Mouse (Mus musculus) lung, postnatal 36 days (tissue): ENCODE results near the gene Hist1h2bj.

Experiments
- DNase-seq: peaks from one replicate; pipeline ENCODE4 v3.0.0; 2022; ENCODE audit warnings: mixed read lengths

The Hist1h2bj gene

DNA sequence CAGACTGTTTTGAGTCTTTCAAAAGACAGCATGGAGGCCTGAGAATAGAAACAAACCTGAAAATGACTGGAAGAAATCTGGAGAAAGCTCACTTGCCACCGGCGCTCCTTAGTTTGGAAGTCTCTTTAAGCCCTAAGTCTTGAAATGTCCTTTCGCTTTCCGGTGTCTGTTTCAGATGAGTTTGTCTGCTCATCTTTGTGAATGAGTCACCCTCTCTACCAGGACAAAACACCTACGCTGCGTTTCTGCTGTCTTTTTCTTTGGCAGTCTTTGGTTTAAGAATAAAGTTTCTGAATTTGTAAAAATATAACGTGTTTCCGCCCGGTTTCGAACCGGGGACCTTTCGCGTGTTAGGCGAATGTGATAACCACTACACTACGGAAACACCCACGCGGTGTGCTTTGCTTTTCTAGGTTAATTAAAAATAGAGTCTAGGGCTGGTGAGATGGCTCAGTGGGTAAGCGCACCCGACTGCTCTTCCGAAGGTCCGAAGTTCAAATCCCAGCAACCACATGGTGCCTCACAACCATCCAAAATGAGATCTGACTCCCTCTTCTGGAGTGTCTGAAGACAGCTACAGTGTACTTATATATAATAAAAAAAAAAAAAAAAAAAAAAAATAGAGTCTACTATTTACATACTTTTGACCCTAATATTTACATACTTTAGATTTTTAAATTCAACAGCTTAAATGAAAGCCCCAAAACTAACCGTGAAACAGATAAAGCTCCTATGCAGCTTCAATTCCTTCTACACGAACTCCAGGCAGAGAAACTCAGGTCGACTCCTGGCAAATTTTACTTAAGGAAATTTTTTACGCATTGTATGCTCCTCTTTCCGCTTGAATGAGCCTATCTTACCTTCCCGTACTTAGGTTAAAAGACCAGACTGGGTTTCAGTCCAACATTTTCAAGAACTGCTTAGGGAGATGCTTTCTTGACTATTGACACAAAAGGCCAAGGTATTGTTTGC, 27.2 kb upstream of the Hist1h2bj start:
- DNase-seq, result peak; percentile 87

DNA sequence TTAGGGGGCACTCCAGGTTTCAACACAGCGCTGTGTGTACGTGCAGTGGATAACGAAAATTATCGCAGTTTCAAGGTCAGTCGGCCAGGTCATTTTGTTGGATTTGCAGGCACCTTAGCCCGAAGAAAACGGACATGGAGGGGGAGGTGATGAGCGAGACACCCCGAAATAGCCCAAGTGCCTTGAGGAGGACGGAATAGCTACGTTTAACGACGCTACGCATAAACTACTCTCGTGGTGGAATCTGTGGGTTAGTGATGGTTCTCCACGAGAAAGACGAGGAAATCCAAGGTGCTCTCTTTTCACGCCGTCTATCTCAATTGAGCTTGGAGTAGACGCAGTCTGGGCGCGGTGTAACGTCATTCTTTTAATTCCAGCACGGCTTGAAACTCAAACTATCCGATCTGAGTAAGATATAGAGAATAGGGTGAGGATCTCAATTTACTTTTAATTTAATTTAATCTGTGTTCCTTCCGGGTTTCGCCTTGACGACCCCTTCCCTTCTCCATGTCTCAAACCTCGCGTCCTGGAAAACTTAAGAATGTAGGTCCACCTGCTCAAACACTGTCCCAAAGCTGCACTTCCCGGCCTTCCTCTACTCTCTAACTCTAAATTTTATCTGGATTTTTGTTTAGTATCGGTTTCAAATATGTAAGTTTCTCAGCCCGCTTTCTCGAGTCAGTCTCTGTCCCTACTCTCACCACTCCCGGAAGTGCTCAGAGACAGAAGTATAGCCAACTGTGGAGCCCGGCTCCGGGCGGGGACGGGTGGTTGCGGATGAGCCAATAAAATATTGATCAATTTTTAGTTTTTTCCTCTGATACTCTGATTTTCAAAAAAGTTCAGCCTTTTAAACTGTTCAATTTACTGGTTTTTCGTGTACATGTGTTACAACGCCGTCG, 22.8 kb upstream of the Hist1h2bj start:
- DNase-seq, result no peak

DNA sequence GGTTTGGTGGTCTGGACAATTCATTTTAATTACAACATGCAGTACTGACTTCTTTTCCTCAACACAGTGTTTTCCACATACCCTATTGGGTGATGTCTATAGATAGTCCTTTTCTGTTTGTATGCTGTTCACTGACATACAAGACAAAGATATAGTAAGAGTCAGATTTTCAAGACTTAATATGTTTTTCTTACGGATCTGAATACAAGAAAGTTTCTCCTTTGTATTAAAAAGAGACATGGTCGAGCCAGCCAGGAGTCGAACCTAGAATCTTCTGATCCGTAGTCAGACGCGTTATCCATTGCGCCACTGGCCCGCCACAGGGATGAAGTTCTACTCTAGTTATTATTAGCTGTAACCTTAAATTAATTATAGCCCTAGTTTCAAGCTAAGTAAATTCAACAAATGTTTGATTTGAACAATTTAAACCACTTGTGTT, 22.1 kb upstream of the Hist1h2bj start:
- peak; percentile 86 for DNase-seq

DNA sequence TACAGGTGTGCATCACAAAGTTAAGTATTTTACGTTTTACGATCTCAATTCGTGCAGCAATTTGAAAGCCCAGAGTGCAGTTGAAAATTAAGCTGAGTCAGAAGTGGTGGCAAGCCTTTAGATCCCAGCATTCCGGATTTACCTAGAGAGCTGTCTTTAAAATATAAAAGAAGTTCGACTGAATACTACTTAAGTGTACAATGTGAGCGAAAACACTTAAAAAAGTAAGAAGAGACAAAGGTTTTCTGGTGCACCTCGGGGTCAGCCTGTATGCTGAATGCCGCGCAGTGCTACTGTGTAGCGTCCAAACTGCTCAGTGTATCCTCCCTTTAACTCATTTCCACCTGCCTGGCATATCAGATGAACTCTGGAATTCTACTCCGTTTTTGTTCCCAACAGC, 21.4 kb upstream of the Hist1h2bj start:
- no peak for DNase-seq

DNA sequence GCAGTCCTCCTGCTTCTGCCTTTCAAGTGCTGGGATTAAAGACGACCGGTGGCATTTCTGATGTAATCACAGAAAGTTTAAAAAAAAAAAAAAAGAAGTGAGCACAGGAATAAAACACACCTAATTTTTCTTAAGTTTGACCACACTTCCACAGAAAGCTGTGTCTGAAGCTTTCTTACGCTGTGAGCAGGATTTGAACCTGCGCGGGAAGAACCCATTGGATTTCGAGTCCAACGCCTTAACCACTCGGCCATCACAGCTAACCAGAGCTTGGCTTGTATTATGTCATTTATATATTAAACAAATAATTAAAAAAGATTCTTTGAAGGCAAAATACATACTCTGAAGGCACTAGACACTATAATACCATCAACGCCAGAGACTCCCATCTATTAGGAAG, 20.8 kb upstream of the Hist1h2bj start:
- peak; percentile 89 for DNase-seq

DNA sequence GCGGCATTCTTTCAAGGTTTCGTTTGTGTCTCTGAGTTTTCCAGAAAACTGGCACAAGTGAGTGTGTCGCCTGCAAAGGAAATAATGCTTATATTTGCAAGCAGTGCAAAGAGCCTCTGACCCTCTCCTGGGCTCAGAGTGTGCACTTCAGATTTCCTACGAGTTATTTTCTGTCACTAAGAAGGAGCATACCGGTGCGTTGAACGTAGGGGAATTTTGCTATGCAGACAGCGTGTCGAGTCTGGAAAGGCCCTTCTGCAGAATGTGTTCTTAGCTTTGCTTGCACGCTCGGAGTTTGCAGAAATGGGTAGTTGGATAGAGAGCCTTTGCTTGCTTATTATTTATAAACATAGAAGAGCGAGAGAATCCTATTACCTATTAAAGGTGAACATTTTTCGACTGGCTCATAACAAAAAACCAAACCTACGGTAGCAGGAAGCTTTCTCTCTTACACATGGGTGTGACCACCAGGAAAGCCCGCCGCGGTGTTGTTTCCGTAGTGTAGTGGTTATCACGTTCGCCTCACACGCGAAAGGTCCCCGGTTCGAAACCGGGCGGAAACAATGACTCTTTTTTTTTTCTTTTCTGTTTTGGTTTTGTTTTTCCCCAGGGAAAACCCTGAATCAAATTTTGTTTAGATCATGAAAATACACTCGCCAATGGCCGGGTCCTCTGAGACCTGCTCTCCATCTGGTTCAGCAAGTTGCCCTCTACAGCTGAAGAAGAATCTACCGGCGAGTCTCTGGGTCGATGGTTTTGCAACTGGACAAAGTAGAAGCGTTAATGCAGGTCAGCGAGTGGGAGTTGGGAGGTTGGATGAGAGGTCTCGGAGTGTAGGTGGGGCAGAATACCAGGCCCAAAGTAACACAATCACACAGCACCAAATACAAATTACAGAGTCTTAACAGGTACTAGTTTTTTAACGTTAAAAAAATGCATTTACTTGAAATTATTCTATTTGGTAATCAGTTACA, 16.7 kb upstream of the Hist1h2bj start:
- peak; percentile 91 for DNase-seq

DNA sequence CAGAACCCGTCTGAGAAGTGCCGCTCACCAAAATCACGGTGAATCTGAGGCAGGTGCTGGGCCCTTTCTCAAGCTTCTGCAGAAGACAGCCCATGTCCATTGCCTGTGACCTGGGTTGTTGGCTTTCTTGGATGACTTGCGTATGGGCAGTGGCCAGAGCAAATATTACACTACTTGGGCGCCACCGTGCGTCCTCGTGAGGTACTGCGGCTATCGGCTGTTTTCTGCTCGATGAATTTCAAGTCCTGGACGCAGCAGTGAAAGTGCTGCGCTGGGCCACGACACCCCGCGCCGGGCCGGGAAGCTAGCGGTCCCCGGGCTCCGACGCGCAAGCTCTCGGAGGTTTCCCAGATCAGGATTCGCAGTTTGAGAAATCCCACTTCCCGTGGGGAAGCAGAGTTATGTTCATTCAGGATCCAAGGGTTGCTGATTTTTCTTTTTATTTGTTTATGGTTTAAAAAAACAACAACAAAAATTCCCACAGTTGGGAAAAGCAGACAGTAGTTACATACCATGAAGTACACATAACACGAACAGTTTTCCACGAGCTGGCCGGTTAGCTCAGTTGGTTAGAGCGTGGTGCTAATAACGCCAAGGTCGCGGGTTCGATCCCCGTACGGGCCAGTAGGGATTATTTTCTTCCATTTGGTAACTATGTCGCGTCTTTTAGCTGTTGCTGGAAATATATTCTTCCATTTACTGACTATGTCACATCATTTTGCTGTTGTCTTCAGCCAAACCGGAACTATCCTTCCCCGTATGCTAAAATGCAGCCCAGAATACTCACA, 14.1 kb upstream of the Hist1h2bj start:
- DNase-seq, result peak; percentile 98

DNA sequence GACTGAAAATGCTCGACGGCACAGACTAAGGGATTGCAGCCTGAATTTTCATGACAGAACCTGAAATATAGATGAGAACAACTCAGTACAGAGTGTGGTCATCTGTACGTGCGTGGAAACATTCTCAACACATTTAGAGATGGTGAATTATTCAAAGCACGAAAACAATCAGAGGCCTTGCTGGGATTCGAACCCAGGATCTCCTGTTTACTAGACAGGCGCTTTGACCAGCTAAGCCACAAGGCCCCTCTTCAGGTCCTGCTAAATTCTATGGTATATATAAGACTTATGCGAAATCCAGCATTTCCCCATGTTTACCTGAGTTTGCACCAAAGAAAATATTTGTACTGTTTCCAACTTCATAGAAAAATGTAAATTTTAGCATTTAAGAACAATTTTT, 13.1 kb upstream of the Hist1h2bj start:
- no peak for DNase-seq

DNA sequence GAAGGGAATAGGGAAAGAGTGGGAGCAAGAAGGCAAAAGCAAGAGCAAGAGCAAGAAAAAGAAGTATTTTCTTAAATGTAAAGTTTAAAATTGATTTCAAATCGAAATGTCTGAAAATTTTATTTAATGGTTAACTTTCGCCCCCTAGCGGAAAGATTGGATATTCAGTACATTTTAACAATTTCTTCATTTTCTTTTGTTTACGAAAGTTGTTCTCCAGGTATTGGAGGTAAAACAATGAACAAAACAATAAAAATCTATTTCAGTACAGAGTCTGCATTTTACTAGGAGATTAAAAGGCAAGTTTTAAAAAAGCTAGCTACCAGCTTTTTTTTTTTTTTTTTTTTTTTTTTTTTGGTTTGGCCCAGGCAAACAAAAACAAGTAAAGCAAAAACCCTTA, 12.5 kb upstream of the Hist1h2bj start:
- peak; percentile 53 for DNase-seq

DNA sequence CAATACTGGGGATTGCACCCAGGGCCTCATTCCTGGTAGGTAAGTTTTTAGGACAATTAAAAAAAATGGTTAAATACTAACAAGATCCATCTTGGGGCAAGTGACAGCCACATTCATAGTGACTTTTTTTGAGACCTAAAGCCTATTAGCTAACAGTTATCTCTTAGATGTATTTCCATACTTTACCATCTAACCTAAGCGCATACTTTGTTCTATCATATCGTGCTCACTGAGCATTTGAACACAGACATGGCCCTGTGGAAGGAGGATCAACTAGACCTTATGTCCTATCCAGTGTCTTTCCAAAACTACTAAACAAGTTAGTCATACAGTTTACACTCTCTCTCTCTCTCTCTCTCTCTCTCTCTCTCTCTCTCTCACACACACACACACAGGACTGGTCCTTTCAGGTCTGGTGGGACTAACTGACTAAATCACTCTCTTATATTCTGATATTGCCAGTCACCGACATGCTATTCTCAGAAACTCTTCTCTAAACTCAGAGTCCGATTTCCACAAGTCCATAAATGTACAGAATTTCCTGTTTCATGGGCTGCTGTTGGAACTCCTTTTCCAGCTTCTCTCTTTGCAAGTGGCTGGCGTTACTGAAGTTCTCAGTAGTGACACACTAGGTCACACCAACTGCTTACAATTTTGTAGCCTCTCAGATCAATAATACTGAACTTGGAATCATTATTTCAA, 9.1 kb upstream of the Hist1h2bj start:
- no peak for DNase-seq

DNA sequence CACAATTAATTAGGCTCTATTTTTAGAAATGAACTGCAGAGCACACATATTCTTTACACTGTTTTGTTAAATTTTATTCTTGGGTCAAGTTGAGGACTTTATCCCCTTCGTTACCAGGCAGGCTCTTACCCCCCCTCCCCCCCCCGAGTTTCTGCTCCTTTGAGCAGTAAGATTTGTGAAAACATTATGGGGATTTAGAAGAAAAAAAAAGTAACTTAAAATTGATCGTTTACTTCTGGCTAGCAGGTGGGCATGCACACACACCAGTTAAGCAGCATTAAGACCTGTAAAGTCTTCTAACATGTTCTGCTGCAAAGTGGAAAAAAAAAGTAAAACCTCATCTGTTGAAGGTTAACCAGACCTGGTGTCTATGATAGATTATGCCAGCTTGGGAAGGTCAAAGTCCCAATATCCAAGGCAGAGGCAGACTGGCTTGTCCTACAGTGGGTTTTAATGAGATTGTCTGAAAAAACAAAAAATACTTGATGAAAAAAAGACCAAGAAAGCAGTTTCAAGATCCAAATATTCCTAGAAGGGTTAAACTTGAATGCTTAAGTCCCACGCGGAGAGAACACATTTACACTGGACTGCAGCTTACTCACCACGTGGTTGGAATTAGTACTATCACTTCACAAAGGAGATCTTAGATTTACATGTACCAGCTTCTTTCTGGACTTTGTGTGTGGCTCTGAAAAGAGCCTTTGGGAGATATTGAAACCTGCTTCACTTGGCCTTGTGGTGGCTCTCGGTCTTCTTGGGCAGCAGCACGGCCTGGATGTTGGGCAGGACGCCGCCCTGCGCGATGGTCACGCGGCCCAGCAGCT, 8.4 kb upstream of the Hist1h2bj start:
- DNase-seq, result no peak

DNA sequence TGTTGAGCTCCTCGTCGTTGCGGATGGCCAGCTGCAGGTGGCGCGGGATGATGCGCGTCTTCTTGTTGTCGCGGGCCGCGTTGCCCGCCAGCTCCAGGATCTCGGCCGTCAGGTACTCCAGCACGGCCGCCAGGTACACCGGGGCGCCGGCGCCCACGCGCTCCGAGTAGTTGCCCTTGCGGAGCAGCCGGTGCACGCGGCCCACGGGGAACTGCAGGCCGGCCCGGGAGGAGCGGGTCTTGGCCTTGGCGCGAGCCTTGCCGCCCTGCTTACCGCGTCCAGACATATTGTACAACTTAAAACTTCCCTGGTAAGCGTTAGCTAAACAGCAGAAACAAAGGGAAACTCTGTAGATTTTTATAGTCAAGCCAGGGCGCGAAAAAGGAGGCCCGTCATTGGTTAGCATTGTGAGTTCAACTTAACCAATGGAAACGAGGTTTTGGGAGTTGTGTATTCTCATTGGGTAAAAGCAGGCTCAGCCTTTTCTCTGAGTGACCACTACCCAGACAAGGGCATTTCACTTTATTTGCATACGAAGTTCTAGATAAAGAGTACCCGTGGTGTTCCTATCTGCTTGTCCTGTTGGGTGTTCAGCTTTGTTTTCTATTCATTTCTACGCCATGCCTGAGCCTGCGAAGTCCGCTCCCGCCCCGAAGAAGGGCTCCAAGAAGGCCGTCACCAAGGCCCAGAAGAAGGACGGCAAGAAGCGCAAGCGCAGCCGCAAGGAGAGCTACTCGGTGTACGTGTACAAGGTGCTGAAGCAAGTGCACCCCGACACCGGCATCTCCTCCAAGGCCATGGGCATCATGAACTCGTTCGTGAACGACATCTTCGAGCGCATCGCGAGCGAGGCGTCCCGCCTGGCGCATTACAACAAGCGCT, 7.5 kb upstream of the Hist1h2bj start, which contains the start of the genes Hist1h2ah and Hist1h2bk:
Gene Hist1h2ah, minus strand, starts transcription at position 302 of the 882 bp plus-strand sequence.
Gene Hist1h2bk, plus strand, starts transcription at position 604 of the 882 bp plus-strand sequence.
- DNase-seq, result peak; percentile 93

DNA sequence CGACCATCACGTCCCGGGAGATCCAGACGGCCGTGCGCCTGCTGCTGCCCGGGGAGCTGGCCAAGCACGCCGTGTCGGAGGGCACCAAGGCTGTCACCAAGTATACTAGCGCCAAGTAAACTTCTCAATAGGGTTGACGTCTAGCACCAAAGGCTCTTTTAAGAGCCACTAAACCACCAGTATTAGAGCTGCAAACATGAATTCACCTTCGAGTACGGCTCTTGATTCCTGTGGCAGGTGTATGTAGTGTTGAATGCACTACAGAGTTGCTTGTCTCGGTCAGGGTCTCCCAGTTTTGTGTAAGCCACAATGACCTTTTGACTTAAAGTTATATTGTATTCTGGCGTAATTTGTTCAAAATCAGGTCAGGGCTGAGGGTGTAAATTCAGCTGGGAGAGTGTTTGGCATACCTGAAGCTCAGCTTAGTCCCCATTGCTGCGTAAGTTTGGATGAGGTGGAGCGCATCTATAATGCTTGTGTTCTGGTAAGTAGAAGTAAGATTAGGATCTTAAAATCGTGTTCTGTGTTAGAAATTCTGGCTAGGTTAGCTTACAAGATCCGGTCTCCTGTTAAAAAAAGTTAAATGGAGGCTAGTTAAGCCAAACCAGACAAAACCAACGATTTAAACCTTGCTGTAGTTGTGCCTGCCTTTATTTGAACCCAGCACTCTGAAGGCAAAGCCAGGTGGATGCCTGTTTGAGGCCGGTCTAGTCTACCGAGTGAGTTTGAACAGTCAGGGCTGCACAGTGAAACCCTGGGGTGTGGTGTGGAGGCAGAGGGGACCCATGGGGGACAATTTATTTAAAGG, 6.7 kb upstream of the Hist1h2bj start:
- DNase-seq, result no peak

DNA sequence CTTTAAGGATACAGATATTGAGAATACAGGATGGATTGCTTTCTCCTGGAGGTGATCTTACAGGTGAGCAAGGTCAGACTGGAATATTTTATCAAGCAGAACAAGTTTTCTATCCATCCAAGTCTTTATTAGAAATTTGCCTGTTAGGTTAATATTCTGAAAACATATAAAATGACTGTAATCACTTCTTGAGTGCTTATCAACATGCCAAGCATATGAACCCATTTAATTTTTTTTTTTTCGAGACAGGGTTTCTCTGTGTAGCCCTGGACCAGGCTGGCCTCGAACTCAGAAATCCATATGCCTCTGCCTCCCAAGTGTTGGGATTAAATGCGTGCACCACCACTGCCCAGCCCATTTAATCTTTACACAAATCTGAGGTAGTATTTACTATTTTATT, 6.0 kb upstream of the Hist1h2bj start:
- no peak for DNase-seq

DNA sequence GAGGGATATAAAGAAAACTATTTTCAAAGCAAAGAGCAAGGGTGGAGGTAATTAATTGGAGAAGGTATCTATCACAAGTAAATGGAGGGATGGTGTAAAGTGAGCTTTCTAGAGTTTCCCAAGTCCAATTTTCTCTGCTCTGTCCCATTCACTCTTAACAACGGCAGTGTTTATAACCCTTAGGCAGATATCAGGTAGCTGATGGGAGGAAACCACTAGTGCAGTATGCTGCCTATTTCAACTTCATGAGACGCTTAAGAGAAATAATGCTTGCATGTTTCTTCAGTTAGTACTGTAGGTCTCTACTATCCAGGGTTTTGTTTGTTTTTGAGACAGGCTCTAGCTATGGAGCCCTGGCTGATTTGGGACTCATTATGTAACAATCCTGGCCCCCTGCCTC, 5.6 kb upstream of the Hist1h2bj start:
- no peak for DNase-seq

DNA sequence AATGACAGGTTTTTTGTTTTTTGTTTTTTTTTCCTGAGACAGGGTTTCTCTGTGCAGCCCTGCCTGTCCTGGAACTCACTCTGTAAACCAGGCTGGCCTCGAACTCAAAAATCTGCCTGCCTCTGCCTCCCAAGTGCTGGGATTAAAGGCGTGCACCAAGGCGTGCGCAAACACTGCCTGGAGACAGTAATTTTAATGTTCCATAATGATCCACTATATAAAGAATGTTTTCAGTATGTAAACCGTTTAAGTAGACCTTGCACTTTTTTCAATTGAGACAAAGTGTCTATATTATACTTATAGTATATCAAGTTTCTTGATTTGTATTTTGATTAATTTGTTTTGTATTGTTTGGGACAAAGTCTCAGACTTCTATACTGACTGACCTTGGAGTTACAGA, 3.6 kb upstream of the Hist1h2bj start:
- DNase-seq, result no peak

DNA sequence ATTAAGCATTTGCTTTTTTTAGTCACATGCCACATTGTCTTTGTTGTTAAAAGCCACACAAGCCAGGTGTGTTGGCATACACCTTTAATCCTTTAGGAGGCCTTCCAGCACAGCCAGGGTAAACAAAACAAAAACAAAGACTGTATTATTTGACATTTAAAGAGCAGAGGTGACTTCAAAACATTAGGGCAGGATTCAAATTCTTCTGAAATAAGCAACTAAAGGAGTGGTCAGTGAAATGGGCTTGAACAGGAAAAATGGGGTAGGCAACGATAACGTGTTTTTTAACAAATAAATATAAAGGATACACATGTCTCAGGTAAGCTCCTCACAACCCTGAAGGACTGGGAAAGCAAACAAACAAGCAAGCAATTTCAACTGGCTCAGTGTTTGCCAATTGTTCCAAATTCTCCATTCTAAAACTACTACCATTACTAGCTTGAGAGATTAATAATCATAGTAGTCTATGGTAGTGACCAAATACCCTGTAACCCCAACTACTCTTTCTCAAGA, 3.0 kb upstream of the Hist1h2bj start:
- DNase-seq, result no peak
